Mouse (Mus musculus): ENCODE results near the gene Prkce. TPM values are rescaled to one million over a fixed set of nuclear protein-coding genes. Genes with fewer than 3 reads are reported as not detected.
A peak's percentile ranks its signal among the peaks of the same experiment; 100 is the strongest.

The Prkce gene
- total and polyA plus RNA-seq, 2 experiments from 2014 or later, result 8.1 to 12.6 TPM

- Histone ChIP-seq H3K9me3 (replicated peaks; ENCODE audit: control insufficient read depth, low read length) (no peaks in the 10 kb centered on the region), H3K27ac (ENCODE audit: low read depth) (no peak overlapping the region), H3K27me3 (ENCODE audit: control insufficient read depth, insufficient read depth, low read length) (no peaks in the 10 kb centered on the region), H3K9ac (replicated peaks; ENCODE audit: low read depth, low read length) (no peak overlapping the region), H3K4me3 (ENCODE audit: low read depth, low read length) (no peak overlapping the region), H3K4me1 (ENCODE audit: control insufficient read depth, insufficient read depth) (no peaks in the 10 kb centered on the region; the same call in 1 of the 2 replicates), H3K4me2 (ENCODE audit: low read depth, low read length) (no peak overlapping the region), H3K36me3 (replicated peaks; ENCODE audit: control insufficient read depth, insufficient read depth, low read length) (no peaks in the 10 kb centered on the region)
- DNase-seq (ENCODE audit: low spot score) (no peak), ATAC-seq (ENCODE audit: insufficient read depth, low read depth) (no peak)
- no peak for TF ChIP-seq CTCF (IDR thresholded peaks at IDR 0.05; ENCODE audit: low read depth)
- no peak for TF ChIP-seq EP300 (IDR thresholded peaks at IDR 0.05; ENCODE audit: low read depth)
- WGBS, result 45% methylated on average over 5 of the region's 5 CpGs
These were observed 444.2 kb downstream of the Prkce start for GRCm38 (mm10) chr17:86611772-86612171.

- TF ChIP-seq EP300 (IDR thresholded peaks at IDR 0.05; ENCODE audit: low read depth), result no peak
- no peak for TF ChIP-seq CTCF (IDR thresholded peaks at IDR 0.05; ENCODE audit: low read depth)
- no peak overlapping the region for H3K27ac ChIP-seq (ENCODE audit: low read depth)
- peaks cover 17% of the 10 kb centered on the region for H3K4me1 ChIP-seq (ENCODE audit: control insufficient read depth, insufficient read depth)
- no peak overlapping the region for H3K4me2 ChIP-seq (ENCODE audit: low read depth, low read length)
- DNase-seq (ENCODE audit: low spot score) (no peak), ATAC-seq (ENCODE audit: insufficient read depth, low read depth) (no peak)
- peaks cover 10% of the 10 kb centered on the region; the same call in 1 of the 2 replicates for H3K36me3 ChIP-seq (replicated peaks; ENCODE audit: control insufficient read depth, insufficient read depth, low read length)
- no peaks in the 10 kb centered on the region for H3K9me3 ChIP-seq (replicated peaks; ENCODE audit: control insufficient read depth, low read length)
- H3K27me3 ChIP-seq (ENCODE audit: control insufficient read depth, insufficient read depth, low read length), result no peaks in the 10 kb centered on the region
- H3K4me3 ChIP-seq (ENCODE audit: low read depth, low read length), result no peak overlapping the region
- WGBS, result 72% methylated on average over 13 of the region's 13 CpGs
- no peak overlapping the region for H3K9ac ChIP-seq (replicated peaks; ENCODE audit: low read depth, low read length)
These were observed 448.2 kb downstream of the Prkce start for GRCm38 (mm10) chr17:86615592-86616291.

- Histone ChIP-seq H3K4me1 (ENCODE audit: control insufficient read depth, insufficient read depth) (peaks cover 17% of the 10 kb centered on the region), H3K27ac (ENCODE audit: low read depth) (peak overlapping the region; percentile 71), H3K9ac (replicated peaks; ENCODE audit: low read depth, low read length) (no peak overlapping the region), H3K9me3 (replicated peaks; ENCODE audit: control insufficient read depth, low read length) (no peaks in the 10 kb centered on the region), H3K36me3 (replicated peaks; ENCODE audit: control insufficient read depth, insufficient read depth, low read length) (peaks cover 11% of the 10 kb centered on the region; the same call in 1 of the 2 replicates), H3K4me3 (ENCODE audit: low read depth, low read length) (no peak overlapping the region), H3K27me3 (ENCODE audit: control insufficient read depth, insufficient read depth, low read length) (no peaks in the 10 kb centered on the region), H3K4me2 (ENCODE audit: low read depth, low read length) (no peak overlapping the region)
- peak; percentile 53; the same call in 1 of the 2 replicates for ATAC-seq (ENCODE audit: insufficient read depth, low read depth)
- 41% methylated on average over 3 of the region's 3 CpGs for WGBS
- TF ChIP-seq CTCF (IDR thresholded peaks at IDR 0.05; ENCODE audit: low read depth) (no peak), EP300 (IDR thresholded peaks at IDR 0.05; ENCODE audit: low read depth) (no peak)
- DNase-seq (ENCODE audit: low spot score), result peak; percentile 33
These were observed 450.1 kb downstream of the Prkce start for GRCm38 (mm10) chr17:86617570-86618237.

GRCm38 (mm10) chr17:86618431-86618861 lies 450.9 kb downstream of the Prkce start:
- no peaks in the 10 kb centered on the region for H3K27me3 ChIP-seq (ENCODE audit: control insufficient read depth, insufficient read depth, low read length)
- peak; percentile 54 for ATAC-seq (ENCODE audit: insufficient read depth, low read depth)

GRCm38 (mm10) chr17:86622862-86623261 lies 455.3 kb downstream of the Prkce start:
- peaks cover 9% of the 10 kb centered on the region for H3K4me1 ChIP-seq (ENCODE audit: control insufficient read depth, insufficient read depth)
- no peak overlapping the region for H3K4me2 ChIP-seq (ENCODE audit: low read depth, low read length)
- H3K9me3 ChIP-seq (replicated peaks; ENCODE audit: control insufficient read depth, low read length), result no peaks in the 10 kb centered on the region
- TF ChIP-seq CTCF (IDR thresholded peaks at IDR 0.05; ENCODE audit: low read depth), result no peak
- no peak for TF ChIP-seq EP300 (IDR thresholded peaks at IDR 0.05; ENCODE audit: low read depth)
- H3K36me3 ChIP-seq (replicated peaks; ENCODE audit: control insufficient read depth, insufficient read depth, low read length), result peaks cover 16% of the 10 kb centered on the region; the same call in 1 of the 2 replicates
- WGBS, result 94% methylated on average over 3 of the region's 3 CpGs
- H3K9ac ChIP-seq (replicated peaks; ENCODE audit: low read depth, low read length), result no peak overlapping the region
- no peak for ATAC-seq (ENCODE audit: insufficient read depth, low read depth)
- no peak overlapping the region for H3K27ac ChIP-seq (ENCODE audit: low read depth)
- H3K4me3 ChIP-seq (ENCODE audit: low read depth, low read length), result no peak overlapping the region
- no peaks in the 10 kb centered on the region for H3K27me3 ChIP-seq (ENCODE audit: control insufficient read depth, insufficient read depth, low read length)
- no peak for DNase-seq (ENCODE audit: low spot score)

More at GRCm38 (mm10) chr17:86618431-86618861, 450.9 kb downstream of the Prkce start:
- Histone ChIP-seq H3K27ac (ENCODE audit: low read depth) (peak overlapping the region; percentile 71), H3K9ac (replicated peaks; ENCODE audit: low read depth, low read length) (no peak overlapping the region), H3K36me3 (replicated peaks; ENCODE audit: control insufficient read depth, insufficient read depth, low read length) (peaks cover 11% of the 10 kb centered on the region; the same call in 1 of the 2 replicates), H3K4me2 (ENCODE audit: low read depth, low read length) (no peak overlapping the region), H3K9me3 (replicated peaks; ENCODE audit: control insufficient read depth, low read length) (no peaks in the 10 kb centered on the region), H3K4me1 (ENCODE audit: control insufficient read depth, insufficient read depth) (peaks cover 17% of the 10 kb centered on the region), H3K4me3 (ENCODE audit: low read depth, low read length) (no peak overlapping the region)
- TF ChIP-seq EP300 (IDR thresholded peaks at IDR 0.05; ENCODE audit: low read depth) (no peak), CTCF (IDR thresholded peaks at IDR 0.05; ENCODE audit: low read depth) (no peak)
- peak; percentile 26 for DNase-seq (ENCODE audit: low spot score)
- 23% methylated on average over 4 of the region's 4 CpGs for whole genome bisulfite sequencing
